Mouse (Mus musculus): ENCODE measurements around the gene Stx3.

Stx3 gene

DNA sequence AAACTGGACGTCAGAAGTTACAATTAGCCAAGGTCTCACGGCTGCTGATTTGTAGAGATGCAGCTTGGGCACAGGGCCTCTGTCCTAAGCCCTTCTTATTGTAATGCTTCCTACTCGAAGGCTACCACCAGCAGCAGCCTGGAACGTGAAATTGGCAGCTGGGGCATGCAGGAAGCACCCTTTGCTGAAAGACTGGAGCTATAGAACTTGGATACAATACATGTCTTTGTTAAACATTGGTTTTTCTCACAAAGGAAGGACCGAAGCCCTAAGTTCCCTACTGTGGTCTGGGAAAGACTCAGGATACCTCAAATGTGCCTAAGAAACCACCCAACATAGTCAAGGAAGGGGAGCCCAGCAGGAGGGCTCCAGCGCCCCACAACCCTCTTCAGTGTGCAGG is 11.4 kb downstream of the Stx3 start:
- in situ Hi-C loops (cut with MboI) = no loop called here

DNA sequence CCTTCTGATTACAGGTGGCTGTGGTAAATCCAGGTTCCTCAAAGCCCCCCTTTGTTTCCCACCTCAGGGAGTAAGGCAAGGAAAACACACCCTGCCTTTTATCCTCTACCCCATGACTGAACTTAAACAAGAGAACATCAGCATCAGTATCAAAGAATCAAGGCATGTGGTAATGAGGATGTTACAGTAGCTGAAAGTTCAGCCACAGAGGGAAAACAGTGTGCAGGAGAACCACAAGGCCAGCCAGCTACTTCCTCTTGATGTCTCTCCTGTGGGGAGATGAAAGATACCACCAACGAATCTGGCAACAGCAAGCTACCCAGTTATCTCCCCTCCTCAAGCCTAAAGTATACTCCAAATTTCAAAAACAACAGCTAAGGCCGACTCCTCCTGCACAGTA is 12.0 kb downstream of the Stx3 start:
- in situ Hi-C loops (cut with MboI) = no loop called here

DNA sequence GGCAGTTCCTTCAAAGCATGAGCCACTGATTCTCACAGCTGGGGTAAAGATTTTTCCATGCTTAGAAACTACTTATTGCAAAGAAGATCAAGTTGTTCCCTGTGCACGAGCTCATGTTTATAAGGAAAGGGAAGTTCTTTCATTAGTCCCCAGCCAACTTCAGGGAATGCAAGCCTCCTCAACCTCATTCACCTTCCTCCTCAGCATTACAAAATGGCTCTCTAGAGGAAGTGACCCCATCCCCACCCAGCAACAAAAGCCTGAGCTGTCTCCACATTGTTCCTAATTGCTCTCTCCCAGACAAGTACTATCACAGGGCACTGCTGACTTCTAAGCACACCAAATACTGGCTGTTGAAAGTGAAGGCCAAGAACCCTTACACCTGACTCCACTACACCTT is 14.8 kb downstream of the Stx3 start:
- in situ Hi-C loops (cut with MboI) = no loop called here

DNA sequence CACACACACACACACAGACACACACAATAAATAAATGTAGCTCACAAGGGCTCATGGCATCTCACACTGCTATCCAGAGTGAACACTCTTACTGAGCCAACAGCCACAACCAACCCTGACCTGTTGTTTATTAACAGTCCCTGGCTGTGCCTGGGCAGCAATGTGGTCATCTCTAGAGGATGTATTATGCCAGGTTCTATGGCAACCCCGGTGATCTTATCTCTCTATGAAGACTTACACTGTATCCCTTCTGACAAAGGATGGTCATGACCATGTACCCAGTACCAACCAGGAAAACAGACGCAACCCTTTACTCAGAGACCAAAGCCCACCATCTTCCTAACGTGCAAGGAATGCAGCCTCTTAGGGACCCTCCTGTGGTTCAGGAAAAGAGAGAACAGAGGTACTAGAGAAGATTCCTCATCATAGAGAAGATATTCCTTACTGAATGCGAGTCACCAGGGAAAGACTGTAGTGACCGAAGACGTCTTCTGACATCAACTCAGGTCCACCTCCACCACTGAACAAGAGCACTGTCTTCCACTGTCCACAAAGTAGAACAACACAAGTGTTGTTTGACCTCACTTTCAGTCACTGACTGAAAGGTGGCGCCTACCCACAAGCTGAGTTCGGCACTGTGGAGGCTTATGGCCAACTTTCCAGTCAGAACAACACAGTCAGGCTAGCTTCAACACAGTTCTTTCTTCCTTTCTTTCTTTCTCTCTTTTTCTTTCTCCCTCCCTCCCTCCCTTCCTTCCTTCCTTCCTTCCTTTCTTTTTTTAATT is 18.5 kb downstream of the Stx3 start:
- in situ Hi-C loops (cut with MboI) = no loop called here

DNA sequence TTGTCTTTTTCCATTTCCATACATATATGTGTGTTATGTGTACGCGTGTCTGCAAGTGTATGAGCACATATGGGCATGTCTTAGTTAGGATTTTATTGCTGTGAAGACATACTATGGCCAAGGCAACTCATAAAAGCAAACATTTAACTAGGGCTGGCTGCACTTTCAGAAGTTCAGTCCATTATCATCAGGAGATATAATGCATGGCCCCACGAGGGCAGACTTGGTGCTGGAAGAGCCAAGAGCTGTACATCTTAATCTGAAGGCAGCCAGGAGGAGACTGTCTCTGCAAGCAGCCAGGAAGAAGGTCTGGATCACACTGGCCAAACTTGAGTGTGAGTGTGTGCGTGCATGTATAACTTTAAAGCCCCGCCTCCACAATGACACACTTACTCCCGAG is 24.8 kb downstream of the Stx3 start:
- in situ Hi-C loops (cut with MboI) = no loop called here

DNA sequence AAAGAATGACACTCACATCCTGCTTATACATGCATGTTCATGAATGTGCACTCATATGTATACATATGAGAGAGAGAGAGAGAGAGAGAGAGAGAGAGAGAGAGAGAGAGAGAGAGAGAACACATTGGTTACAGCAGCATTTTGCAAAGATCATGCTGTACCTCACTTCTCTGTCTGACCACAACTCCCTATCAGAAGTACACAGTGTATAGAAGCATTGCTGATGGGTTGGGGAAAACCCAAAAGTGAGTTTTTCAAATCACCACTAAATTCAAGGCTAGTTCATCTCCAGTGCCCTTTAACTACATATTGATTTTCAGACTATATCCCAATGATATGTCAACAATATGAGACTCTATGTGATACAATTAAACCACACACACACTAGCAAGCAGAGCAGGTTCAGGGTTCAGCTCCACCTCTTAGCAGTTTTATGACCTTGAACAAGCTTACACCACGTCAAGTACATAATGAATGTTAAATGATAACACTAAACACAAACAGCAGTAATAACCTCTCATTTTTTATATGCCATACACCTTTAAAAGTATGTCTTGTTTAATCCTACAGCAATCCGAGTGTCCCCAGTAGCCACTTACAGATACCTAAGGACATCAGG is 25.4 kb downstream of the Stx3 start:
- in situ Hi-C loops (cut with MboI) = no loop called here

DNA sequence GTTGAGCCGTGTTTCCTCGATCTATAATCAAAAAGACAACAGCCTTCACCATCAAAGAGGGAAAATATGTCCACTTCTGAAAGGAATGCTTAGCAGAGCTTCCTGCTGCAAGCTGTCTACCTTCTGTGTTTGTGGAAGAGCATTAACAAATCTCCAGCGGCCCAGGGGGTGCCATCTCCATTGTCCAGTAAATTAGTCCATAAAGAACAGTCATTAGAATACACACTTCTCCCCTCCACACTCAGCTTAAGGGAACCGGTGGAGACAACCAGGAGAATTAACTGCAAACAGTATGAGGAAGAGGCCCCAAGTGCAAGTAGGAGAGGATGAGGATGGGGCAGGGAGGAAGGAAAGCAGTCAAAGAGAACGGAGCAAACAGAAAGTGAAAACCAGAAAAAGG is 27.4 kb downstream of the Stx3 start:
- in situ Hi-C loops (cut with MboI) = no loop called here

DNA sequence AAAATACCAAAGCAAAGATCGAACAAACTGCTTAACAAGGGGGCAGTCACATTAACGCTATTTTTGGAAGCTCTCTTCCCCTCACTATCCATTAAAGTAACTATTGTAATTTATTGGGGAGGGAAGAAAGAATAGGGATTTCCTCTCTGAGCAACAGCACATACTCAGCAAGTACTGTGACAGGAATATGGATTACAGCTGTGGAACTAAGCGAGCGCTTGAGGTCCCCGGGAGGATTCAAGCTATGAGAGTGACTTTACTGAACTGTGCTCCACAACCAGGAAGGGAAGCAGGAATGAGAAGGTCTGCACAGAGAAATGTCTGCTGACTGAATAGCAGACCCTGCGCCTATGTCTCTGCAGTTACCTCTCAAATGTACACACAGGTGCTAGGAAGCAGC is 30.3 kb downstream of the Stx3 start:
- in situ Hi-C loops (cut with MboI) = no loop called here

DNA sequence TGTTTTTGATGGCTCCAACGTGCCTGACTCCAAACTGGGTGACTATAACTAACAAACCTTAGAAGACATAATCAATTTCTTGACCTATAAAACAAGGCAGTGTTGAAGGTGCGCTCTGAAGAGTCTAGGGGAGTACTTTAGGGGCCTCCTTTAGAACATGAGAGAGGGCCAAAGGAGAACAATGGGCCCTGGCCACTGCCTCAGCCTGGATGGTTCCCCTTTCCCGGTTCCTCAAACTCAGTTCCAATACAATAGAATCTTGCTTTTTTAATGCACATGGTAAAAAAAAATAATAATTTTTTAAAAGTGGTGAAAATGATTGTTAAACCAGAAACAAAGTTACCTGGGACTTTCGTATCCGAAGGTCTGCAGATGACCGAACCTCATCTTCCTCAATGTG is 31.4 kb downstream of the Stx3 start:
- in situ Hi-C loops (cut with MboI) = no loop called here

DNA sequence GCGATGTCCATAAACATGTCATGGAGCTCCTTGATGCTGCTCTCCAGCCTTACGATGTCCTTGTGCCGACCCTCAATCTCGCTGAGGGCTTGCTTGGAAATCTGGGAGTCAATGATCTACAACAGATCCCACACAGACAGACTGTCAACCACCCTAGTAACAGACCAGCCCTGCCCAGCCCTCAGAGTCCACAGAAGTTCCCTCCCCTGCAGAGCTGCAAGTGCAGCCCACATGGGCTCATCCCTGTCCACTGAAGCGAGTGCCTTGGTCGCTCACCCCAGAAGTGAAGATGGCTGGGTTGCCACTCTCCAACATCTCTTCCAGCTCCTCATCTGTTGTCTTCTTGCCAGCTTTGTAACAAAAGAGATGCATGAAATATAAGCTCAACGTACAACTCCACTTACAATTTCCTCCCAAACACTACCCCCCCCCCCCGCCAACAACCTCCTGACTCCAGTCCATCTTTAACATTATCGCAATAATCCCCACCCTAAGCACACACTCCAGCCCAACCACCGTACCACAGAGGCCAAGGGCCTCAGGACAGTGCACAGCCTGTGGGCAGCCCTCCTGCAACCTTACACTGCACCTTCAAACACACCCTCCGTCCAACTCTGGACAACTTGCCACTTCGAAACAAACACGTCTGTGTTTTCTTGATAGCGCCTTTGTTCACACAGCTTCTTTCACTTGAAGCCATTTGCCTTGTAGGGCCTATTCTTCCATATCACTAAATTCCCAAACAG is 33.6 kb downstream of the Stx3 start:
- in situ Hi-C loops (cut with MboI) = no loop called here

DNA sequence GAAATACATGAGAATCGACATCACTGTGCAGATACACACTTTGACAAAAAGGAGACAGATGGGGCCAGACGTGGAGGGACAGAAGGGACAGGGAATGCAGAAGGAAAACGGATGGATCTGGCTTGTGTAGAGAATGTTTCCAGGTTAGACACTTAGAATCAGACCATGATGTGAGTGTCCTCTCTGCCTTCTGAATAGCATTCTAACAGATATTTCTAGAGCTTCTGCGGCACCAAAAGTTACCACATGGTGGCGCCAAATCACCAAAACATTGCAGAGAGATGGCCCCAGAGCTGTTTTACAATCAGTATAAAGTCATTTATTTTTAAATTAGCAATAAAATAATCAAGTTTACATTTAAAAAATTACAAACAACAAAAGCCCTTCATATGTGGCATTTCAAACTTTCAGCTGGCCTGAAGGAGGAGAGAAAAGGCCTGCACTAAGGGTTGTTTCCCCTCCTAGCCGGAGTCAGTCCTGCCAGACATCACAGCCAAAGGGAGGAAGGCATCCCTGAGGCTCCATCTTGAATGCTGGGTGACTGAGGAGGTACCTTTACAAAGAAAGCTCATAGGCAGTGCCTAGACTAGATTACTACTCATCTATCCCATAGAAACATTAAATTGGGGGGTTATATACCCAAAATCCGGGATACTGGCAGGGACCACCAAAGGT is 41.9 kb downstream of the Stx3 start:
- in situ Hi-C loops (cut with MboI) = no loop called here

DNA sequence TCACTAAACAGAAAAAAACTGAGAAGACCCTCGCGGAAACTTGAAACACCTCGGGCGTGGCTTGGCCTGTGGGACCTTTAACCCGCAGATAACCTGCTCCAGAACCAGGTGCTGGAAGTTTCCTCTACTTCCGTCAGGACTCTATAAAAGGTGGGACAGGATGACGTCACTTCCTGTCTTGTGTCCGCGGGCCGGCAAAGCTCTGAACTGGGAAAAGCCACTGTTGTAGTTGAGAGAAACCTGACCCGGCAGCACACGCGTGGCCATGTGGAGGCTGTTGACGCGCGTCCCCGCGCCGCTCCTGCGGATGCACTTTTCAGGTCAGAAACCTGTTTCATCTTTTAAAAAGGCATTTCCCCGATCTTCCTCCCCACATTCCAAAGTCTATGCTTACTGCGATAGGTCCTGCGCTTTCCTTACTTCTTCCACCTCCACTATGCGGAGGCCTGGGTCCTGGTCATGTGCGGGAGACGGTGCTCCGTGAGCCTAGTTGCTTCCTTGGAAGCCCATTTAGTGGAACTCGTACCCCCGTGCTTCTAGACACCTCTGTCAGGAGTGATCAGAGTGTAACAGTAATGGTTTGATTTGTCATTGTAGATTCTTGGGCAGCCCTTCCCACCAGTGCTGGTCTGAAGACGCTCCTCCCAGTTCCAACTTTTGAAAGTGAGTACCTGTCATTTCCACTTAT is 48.9 kb downstream of the Stx3 start, which contains the start of gene Mrpl16:
Mrpl16 (plus strand) TSS at position 187 of the 688 bp plus-strand sequence.
- in situ Hi-C loops (cut with MboI) = no loop called here

DNA sequence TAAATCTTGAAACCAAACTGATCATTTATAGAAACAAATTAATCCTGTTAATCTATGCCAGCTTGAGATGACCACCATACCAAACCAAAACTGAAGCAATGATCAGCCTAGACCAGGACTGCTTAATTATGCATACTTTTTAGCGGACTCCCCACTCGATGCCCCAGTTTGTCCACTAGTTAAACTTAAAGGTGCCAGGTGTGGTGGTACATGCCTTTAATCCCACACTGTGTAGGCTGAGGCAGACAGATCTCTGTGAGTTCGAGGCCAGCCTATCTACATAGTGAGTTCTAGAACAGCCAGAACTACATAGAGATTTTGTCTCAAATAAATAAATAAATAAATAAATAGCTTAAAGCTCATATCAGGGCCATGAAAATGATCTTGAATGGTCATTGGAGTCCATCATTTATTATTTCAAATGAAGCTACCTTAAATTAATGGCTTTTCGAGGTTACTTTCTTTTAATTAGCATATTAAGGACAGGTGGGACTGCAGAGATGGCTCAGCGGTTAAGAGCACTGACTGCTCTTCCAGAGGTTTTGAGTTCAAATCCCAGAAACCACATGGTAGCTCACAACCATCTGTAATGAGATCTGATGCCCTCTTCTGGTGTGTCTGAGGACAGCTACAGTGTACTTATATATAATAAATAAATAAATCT is 49.8 kb downstream of the Stx3 start:
- in situ Hi-C loops (cut with MboI) = loop anchor here (5.0 to 10.0 kb wide), 2 partner anchors 162 to 415 kb away; no protein-coding TSS in a partner anchor

DNA sequence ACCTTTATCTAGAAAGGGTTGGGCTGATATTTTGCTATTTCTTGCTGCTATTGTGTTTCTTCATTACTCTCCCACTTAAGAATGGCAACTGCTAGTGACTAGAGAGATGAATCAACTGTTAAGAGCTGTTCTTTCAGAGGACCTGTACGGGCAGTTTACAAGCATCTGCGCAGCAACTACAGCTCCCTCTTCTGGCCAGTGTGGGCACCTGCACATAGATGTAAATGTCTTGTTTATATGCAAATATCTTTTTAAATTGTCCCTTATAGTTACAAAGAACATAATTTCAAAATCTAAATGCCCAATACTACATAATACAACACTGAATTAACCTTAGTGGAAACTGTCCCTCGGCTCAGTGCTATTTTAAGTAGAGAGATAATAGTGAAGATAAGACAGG is 51.0 kb downstream of the Stx3 start:
- in situ Hi-C loops (cut with MboI) = loop anchor here (5.0 to 10.0 kb wide), 2 partner anchors 161 to 413 kb away; no protein-coding TSS in a partner anchor

DNA sequence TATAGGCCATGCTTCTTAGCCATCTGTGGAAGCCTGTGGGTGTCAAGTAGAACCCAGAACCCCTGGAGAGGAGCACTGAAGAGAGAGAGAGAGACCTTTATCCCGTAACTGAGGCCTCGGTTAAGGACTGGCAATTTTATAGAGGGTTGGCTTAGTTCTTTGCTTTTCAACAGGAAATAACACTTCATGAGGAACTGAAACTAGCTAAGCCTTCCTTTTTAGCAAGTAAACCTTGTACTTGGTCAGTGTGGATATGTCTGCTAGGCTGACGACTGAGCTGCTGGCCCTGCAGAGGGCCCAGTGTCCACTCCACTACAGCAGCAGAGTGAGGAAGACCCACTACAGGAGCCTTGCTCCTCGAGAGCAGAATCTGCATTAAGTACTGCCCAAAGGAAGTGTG is 52.8 kb downstream of the Stx3 start:
- in situ Hi-C loops (cut with MboI) = loop anchor here (5.0 to 10.0 kb wide), 2 partner anchors 159 to 412 kb away; no protein-coding TSS in a partner anchor

DNA sequence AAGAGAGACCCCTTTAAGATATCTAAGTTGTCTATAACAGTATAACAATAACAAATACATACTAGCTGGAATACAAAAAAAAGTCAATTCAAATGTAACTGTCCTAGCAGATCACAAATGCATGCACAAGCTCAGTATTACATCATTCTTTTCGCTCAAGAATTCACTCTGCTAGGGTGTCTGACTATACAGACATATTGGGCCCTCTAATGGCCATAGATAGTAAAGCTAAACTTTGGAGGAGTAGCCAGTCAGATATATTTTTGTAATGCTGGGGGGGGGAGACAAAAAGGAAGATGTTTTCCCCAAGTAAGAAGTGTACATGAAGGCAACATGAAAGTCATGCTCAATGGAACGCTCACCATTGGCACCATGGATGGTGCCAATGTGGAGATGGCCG is 54.1 kb downstream of the Stx3 start:
- in situ Hi-C loops (cut with MboI) = loop anchor here (5.0 to 10.0 kb wide), 2 partner anchors 158 to 410 kb away; no protein-coding TSS in a partner anchor

DNA sequence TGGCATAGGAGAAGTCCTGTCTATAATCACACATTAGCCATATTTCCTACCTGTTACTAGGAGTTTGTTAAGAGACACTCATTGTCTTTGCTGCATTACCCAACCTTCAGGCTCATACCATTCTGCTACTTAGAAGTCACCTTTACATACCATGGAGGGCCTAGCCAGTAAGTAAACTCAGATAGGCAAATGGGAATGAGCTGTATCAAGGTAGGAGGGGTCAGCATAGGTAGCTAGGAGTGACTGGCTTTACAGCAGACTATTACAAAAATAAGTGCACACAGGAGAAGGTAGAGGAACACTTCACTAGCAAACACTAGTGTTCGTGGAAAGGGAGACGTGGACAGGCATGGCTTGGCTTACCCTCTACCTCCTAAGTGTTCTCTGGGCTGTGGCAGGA is 71.9 kb downstream of the Stx3 start, which contains the start of gene Gif:
Gif (plus strand) TSS at position 257 of the 400 bp plus-strand sequence.
- in situ Hi-C loops (cut with MboI) = no loop called here

DNA sequence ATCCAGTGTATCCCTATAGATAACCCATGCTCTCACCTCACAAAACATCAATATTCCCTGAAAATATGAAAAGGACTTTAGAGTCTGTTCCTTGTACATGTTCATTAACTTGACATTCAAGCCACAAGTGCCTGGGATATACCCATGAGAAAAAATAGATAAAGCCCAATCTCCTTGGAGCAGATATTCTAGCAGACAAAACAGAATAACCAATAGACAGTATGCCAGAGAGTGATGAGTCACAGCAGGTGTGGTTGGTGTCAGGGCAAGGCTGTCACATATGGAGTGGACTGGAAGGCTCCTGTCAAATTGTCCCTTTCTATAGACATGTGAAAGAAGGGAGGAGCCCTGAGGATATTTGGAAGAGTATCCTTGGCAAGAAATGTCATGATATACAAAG is 73.5 kb downstream of the Stx3 start:
- in situ Hi-C loops (cut with MboI) = no loop called here

DNA sequence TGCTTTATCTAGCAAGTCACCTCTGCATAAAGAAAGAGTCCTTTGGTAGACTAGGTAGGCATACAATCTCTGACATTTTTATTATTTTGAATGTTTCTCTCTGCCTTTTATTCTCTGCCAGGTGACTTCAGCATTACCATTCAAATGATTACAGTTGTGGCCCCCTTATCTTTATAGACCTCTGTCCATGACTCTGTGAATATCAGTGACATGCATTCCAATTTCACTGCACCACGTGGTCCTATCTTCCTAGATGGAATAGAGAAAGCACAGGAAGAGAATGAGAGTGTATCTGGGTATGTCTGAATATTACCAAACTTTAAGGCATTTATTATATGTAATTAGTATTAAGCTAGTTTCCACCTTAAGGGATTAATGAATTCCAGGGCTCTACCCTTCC is 82.7 kb downstream of the Stx3 start:
- in situ Hi-C loops (cut with MboI) = no loop called here

DNA sequence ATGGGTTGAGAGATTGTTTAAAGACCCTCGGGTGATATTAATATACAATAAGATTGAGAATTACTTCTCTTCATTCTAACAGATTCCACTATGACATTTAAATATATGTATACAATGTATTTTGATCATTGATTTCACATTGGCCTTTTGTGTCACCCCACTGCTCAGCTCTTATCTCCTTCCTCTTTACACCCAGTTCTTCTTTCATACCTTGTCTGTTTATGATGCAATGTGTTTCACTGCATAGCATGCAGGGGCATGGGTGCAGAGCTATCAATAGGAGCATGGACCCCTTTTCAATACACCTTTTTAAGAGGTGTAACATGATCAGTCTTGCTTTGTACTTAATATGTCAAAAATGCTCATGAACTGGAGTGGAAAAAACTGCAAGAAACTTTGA is 88.9 kb downstream of the Stx3 start:
- in situ Hi-C loops (cut with MboI) = no loop called here

DNA sequence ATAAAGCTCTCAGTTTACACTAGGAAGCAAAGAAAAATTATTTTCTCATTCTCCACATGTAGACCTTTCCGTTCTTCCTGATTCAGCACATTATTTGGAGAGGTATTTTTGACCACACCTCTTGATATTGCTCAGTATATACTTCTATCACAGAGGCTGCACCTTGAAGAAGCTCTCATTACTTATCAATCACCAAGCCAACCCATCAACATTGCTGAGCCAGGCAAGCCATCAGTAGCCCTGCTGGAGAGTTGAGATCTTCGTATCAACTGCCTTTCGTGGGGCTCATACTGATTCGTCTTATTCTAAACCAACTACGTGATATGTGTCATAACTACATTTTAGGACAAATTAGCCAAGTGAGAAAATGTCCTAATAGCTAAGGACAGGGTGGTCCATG is 91.9 kb downstream of the Stx3 start:
- in situ Hi-C loops (cut with MboI) = no loop called here

All from mature B cell (primary cell).